Mouse (Mus musculus): Measurements from ENCODE around the gene Ip6k1. TPM values are rescaled to one million over a fixed set of nuclear protein-coding genes. Genes with fewer than 3 reads are reported as not detected.
A peak's percentile ranks its signal among the peaks of the same experiment; 100 is the strongest.

Gene Ip6k1
- 45.7 and 127 TPM in 2 replicates for total RNA-seq (2017)

- ATAC-seq (replicated peaks in 1 of 2; ENCODE audit: insufficient read depth in 1 of 2, low FRiP score in 2 of 2, low TSS enrichment in 1 of 2, low read depth in 1 of 2, poor library complexity in 2 of 2, severe bottlenecking in 2 of 2), result peak; percentile 99 to 100
Observed at GRCm38 (mm10) chr9:108001922-108002770, at the start of gene Ip6k1. Ip6k1 (plus strand) TSS chr9:108002501.

GRCm38 (mm10) chr9:107955613-107956289 lies 46.5 kb upstream of the Ip6k1 start:
- ATAC-seq (replicated peaks in 1 of 2; ENCODE audit: insufficient read depth in 1 of 2, low FRiP score in 2 of 2, low TSS enrichment in 1 of 2, low read depth in 1 of 2, poor library complexity in 2 of 2, severe bottlenecking in 2 of 2), result no peak

- no peak for ATAC-seq (replicated peaks in 1 of 2; ENCODE audit: insufficient read depth in 1 of 2, low FRiP score in 2 of 2, low TSS enrichment in 1 of 2, low read depth in 1 of 2, poor library complexity in 2 of 2, severe bottlenecking in 2 of 2)
Observed at GRCm38 (mm10) chr9:107957141-107957540, 45.2 kb upstream of the Ip6k1 start.

GRCm38 (mm10) chr9:107959896-107960295 lies 42.4 kb upstream of the Ip6k1 start:
- no peak for ATAC-seq (replicated peaks in 1 of 2; ENCODE audit: insufficient read depth in 1 of 2, low FRiP score in 2 of 2, low TSS enrichment in 1 of 2, low read depth in 1 of 2, poor library complexity in 2 of 2, severe bottlenecking in 2 of 2)

GRCm38 (mm10) chr9:107960928-107961327 lies 41.4 kb upstream of the Ip6k1 start:
- ATAC-seq (replicated peaks in 1 of 2; ENCODE audit: insufficient read depth in 1 of 2, low FRiP score in 2 of 2, low TSS enrichment in 1 of 2, low read depth in 1 of 2, poor library complexity in 2 of 2, severe bottlenecking in 2 of 2), result peak; percentile 58 to 75

GRCm38 (mm10) chr9:107961351-107961762 lies 40.9 kb upstream of the Ip6k1 start:
- no peak for ATAC-seq (replicated peaks in 1 of 2; ENCODE audit: insufficient read depth in 1 of 2, low FRiP score in 2 of 2, low TSS enrichment in 1 of 2, low read depth in 1 of 2, poor library complexity in 2 of 2, severe bottlenecking in 2 of 2)

- ATAC-seq (replicated peaks in 1 of 2; ENCODE audit: insufficient read depth in 1 of 2, low FRiP score in 2 of 2, low TSS enrichment in 1 of 2, low read depth in 1 of 2, poor library complexity in 2 of 2, severe bottlenecking in 2 of 2), result peak in 1 of 2 experiments; percentile 27; a peak in 2 of 4 replicates
Observed at GRCm38 (mm10) chr9:107961881-107962280, 40.4 kb upstream of the Ip6k1 start.

GRCm38 (mm10) chr9:107962916-107963315 lies 39.4 kb upstream of the Ip6k1 start:
- no peak for ATAC-seq (replicated peaks in 1 of 2; ENCODE audit: insufficient read depth in 1 of 2, low FRiP score in 2 of 2, low TSS enrichment in 1 of 2, low read depth in 1 of 2, poor library complexity in 2 of 2, severe bottlenecking in 2 of 2)

- ATAC-seq (replicated peaks in 1 of 2; ENCODE audit: insufficient read depth in 1 of 2, low FRiP score in 2 of 2, low TSS enrichment in 1 of 2, low read depth in 1 of 2, poor library complexity in 2 of 2, severe bottlenecking in 2 of 2), result peak; percentile 54 to 68
Observed at GRCm38 (mm10) chr9:107963700-107964099, 38.6 kb upstream of the Ip6k1 start.

GRCm38 (mm10) chr9:107964681-107965080 lies 37.6 kb upstream of the Ip6k1 start:
- ATAC-seq (replicated peaks in 1 of 2; ENCODE audit: insufficient read depth in 1 of 2, low FRiP score in 2 of 2, low TSS enrichment in 1 of 2, low read depth in 1 of 2, poor library complexity in 2 of 2, severe bottlenecking in 2 of 2), result no peak

- no peak for ATAC-seq (replicated peaks in 1 of 2; ENCODE audit: insufficient read depth in 1 of 2, low FRiP score in 2 of 2, low TSS enrichment in 1 of 2, low read depth in 1 of 2, poor library complexity in 2 of 2, severe bottlenecking in 2 of 2)
Observed at GRCm38 (mm10) chr9:107966676-107967075, 35.6 kb upstream of the Ip6k1 start.

GRCm38 (mm10) chr9:107967437-107967836 lies 34.9 kb upstream of the Ip6k1 start:
- ATAC-seq (replicated peaks in 1 of 2; ENCODE audit: insufficient read depth in 1 of 2, low FRiP score in 2 of 2, low TSS enrichment in 1 of 2, low read depth in 1 of 2, poor library complexity in 2 of 2, severe bottlenecking in 2 of 2), result no peak

GRCm38 (mm10) chr9:107968531-107968930 lies 33.8 kb upstream of the Ip6k1 start:
- ATAC-seq (replicated peaks in 1 of 2; ENCODE audit: insufficient read depth in 1 of 2, low FRiP score in 2 of 2, low TSS enrichment in 1 of 2, low read depth in 1 of 2, poor library complexity in 2 of 2, severe bottlenecking in 2 of 2), result no peak

GRCm38 (mm10) chr9:107970311-107970710 lies 32.0 kb upstream of the Ip6k1 start:
- no peak for ATAC-seq (replicated peaks in 1 of 2; ENCODE audit: insufficient read depth in 1 of 2, low FRiP score in 2 of 2, low TSS enrichment in 1 of 2, low read depth in 1 of 2, poor library complexity in 2 of 2, severe bottlenecking in 2 of 2)

- ATAC-seq (replicated peaks in 1 of 2; ENCODE audit: insufficient read depth in 1 of 2, low FRiP score in 2 of 2, low TSS enrichment in 1 of 2, low read depth in 1 of 2, poor library complexity in 2 of 2, severe bottlenecking in 2 of 2), result peak; percentile 58 to 61
Observed at GRCm38 (mm10) chr9:107971690-107972541, 30.4 kb upstream of the Ip6k1 start.

GRCm38 (mm10) chr9:107974491-107975171 lies 27.7 kb upstream of the Ip6k1 start:
- peak in 1 of 2 experiments; percentile 4; a peak in 1 of 4 replicates for ATAC-seq (replicated peaks in 1 of 2; ENCODE audit: insufficient read depth in 1 of 2, low FRiP score in 2 of 2, low TSS enrichment in 1 of 2, low read depth in 1 of 2, poor library complexity in 2 of 2, severe bottlenecking in 2 of 2)

Data from hematopoietic stem cell, adult 5-6 weeks (primary cell).